Mouse (Mus musculus): Measurements from ENCODE around the gene Hspe1. TPM values are rescaled to one million over a fixed set of nuclear protein-coding genes. Genes with fewer than 3 reads are reported as not detected.

The Hspe1 gene
- total and polyA plus RNA-seq, 2 experiments from 2014 or later = 65.2 to 284 TPM

- Histone ChIP-seq H3K4me3 (ENCODE audit: low read length) (peak within 1 kb of the TSS; percentile 89), H3K27ac (peak within 1 kb of the TSS; percentile 99), H3K36me3 (ENCODE audit: insufficient read depth, low read length) (no peaks in the 10 kb centered on the region), H3K4me1 (ENCODE audit: insufficient read depth, low read length) (peaks cover 3% of the 10 kb centered on the region; the same call in 1 of the 2 replicates), H3K4me2 (ENCODE audit: low read depth, low read length) (peak within 1 kb of the TSS; percentile 66), H3K9ac (replicated peaks; ENCODE audit: low read length) (peak within 1 kb of the TSS; percentile 100), H3K27me3 (ENCODE audit: insufficient read depth, low read length) (no peaks in the 10 kb centered on the region), H3K9me3 (ENCODE audit: low read length) (no peaks in the 10 kb centered on the region)
- DNase-seq (ENCODE audit: low spot score) (peak; percentile 97), ATAC-seq (peak; percentile 98)
- WGBS = under 1% methylated on average over 42 of the region's 42 CpGs
- no peak for TF ChIP-seq CTCF (IDR thresholded peaks at IDR 0.05; ENCODE audit: low read depth)
Measured at GRCm38 (mm10) chr1:55130943-55131401, 43.0 kb downstream of the Hspe1 start, which contains the start of gene Mob4. Gene Mob4, plus strand, starts transcription at chr1:55131231.

GRCm38 (mm10) chr1:55131424-55132014, 43.6 kb downstream of the Hspe1 start:
- ATAC-seq (no peak; the same call in 1 of the 2 replicates), DNase-seq (ENCODE audit: low spot score) (no peak)
- peak overlapping the region; percentile 99 for H3K27ac ChIP-seq

GRCm38 (mm10) chr1:55132308-55132707, 44.4 kb downstream of the Hspe1 start:
- H3K4me1 ChIP-seq (ENCODE audit: insufficient read depth, low read length) = peaks cover 3% of the 10 kb centered on the region; the same call in 1 of the 2 replicates
- peak overlapping the region; percentile 100 for H3K9ac ChIP-seq (replicated peaks; ENCODE audit: low read length)
- ATAC-seq (no peak), DNase-seq (ENCODE audit: low spot score) (no peak)
- H3K27me3 ChIP-seq (ENCODE audit: insufficient read depth, low read length) = no peaks in the 10 kb centered on the region
- WGBS = 75% methylated on average over 4 of the region's 4 CpGs
- H3K4me2 ChIP-seq (ENCODE audit: low read depth, low read length) = peak overlapping the region; percentile 66
- H3K4me3 ChIP-seq (ENCODE audit: low read length) = peak overlapping the region; percentile 89
- no peaks in the 10 kb centered on the region for H3K36me3 ChIP-seq (ENCODE audit: insufficient read depth, low read length)
- H3K27ac ChIP-seq = no peak overlapping the region
- no peak for TF ChIP-seq CTCF (IDR thresholded peaks at IDR 0.05; ENCODE audit: low read depth)
- H3K9me3 ChIP-seq (ENCODE audit: low read length) = no peaks in the 10 kb centered on the region

More at GRCm38 (mm10) chr1:55131424-55132014, 43.6 kb downstream of the Hspe1 start:
- H3K9me3 ChIP-seq (ENCODE audit: low read length) = no peaks in the 10 kb centered on the region
- peak overlapping the region; percentile 89 for H3K4me3 ChIP-seq (ENCODE audit: low read length)
- under 1% methylated on average over 46 of the region's 47 CpGs for WGBS
- H3K27me3 ChIP-seq (ENCODE audit: insufficient read depth, low read length) = no peaks in the 10 kb centered on the region
- TF ChIP-seq CTCF (IDR thresholded peaks at IDR 0.05; ENCODE audit: low read depth) = no peak
- peak overlapping the region; percentile 100 for H3K9ac ChIP-seq (replicated peaks; ENCODE audit: low read length)
- H3K4me2 ChIP-seq (ENCODE audit: low read depth, low read length) = peak overlapping the region; percentile 66
- peaks cover 3% of the 10 kb centered on the region; the same call in 1 of the 2 replicates for H3K4me1 ChIP-seq (ENCODE audit: insufficient read depth, low read length)
- no peaks in the 10 kb centered on the region for H3K36me3 ChIP-seq (ENCODE audit: insufficient read depth, low read length)

- WGBS = 65% methylated on average over 2 of the region's 2 CpGs
- Histone ChIP-seq H3K4me1 (ENCODE audit: insufficient read depth, low read length) (peaks cover 3% of the 10 kb centered on the region; the same call in 1 of the 2 replicates), H3K4me3 (ENCODE audit: low read length) (no peak overlapping the region), H3K9me3 (ENCODE audit: low read length) (no peaks in the 10 kb centered on the region), H3K27me3 (ENCODE audit: insufficient read depth, low read length) (no peaks in the 10 kb centered on the region), H3K4me2 (ENCODE audit: low read depth, low read length) (peak overlapping the region; percentile 66; the same call in 1 of the 2 replicates), H3K27ac (no peak overlapping the region), H3K36me3 (ENCODE audit: insufficient read depth, low read length) (0 out of 2 replicates have a peak, but pooled peaks cover 3% of the 10 kb centered on the region), H3K9ac (replicated peaks; ENCODE audit: low read length) (no peak overlapping the region)
- no peak for DNase-seq (ENCODE audit: low spot score)
- TF ChIP-seq CTCF (IDR thresholded peaks at IDR 0.05; ENCODE audit: low read depth) = no peak
- no peak for ATAC-seq
Measured at GRCm38 (mm10) chr1:55133173-55133572, 45.2 kb downstream of the Hspe1 start.

GRCm38 (mm10) chr1:55134301-55134700, 46.4 kb downstream of the Hspe1 start:
- Histone ChIP-seq H3K27ac (no peak overlapping the region), H3K36me3 (ENCODE audit: insufficient read depth, low read length) (0 out of 2 replicates have a peak, but pooled peaks cover 4% of the 10 kb centered on the region), H3K4me1 (ENCODE audit: insufficient read depth, low read length) (peaks cover 3% of the 10 kb centered on the region; the same call in 1 of the 2 replicates), H3K27me3 (ENCODE audit: insufficient read depth, low read length) (no peaks in the 10 kb centered on the region), H3K4me3 (ENCODE audit: low read length) (no peak overlapping the region), H3K9me3 (ENCODE audit: low read length) (no peaks in the 10 kb centered on the region), H3K9ac (replicated peaks; ENCODE audit: low read length) (no peak overlapping the region), H3K4me2 (ENCODE audit: low read depth, low read length) (no peak overlapping the region)
- TF ChIP-seq CTCF (IDR thresholded peaks at IDR 0.05; ENCODE audit: low read depth) = no peak
- ATAC-seq = no peak
- DNase-seq (ENCODE audit: low spot score) = no peak
- 95% methylated on average over 3 of the region's 3 CpGs for WGBS

GRCm38 (mm10) chr1:55135846-55136245, 47.9 kb downstream of the Hspe1 start:
- Histone ChIP-seq H3K36me3 (ENCODE audit: insufficient read depth, low read length) (0 out of 2 replicates have a peak, but pooled peaks cover 4% of the 10 kb centered on the region), H3K27ac (no peak overlapping the region), H3K4me3 (ENCODE audit: low read length) (no peak overlapping the region), H3K4me2 (ENCODE audit: low read depth, low read length) (no peak overlapping the region), H3K4me1 (ENCODE audit: insufficient read depth, low read length) (peaks cover 3% of the 10 kb centered on the region; the same call in 1 of the 2 replicates), H3K9me3 (ENCODE audit: low read length) (no peaks in the 10 kb centered on the region), H3K27me3 (ENCODE audit: insufficient read depth, low read length) (no peaks in the 10 kb centered on the region), H3K9ac (replicated peaks; ENCODE audit: low read length) (no peak overlapping the region)
- ATAC-seq = no peak
- no peak for TF ChIP-seq CTCF (IDR thresholded peaks at IDR 0.05; ENCODE audit: low read depth)
- no peak for DNase-seq (ENCODE audit: low spot score)
- 100% methylated on average over 1 of the region's 1 CpGs for WGBS

Other genes with a start within 250 kb of the Hspe1 start
- 41.9 and 82.9 TPM in 2 replicates for gene Ankrd44, start 161.7 kb upstream of the Hspe1 start, total RNA-seq (2014; rRNA removed)
- gene Ankrd44, start 161.7 kb upstream of the Hspe1 start, polyA plus RNA-seq (2015; fragmentation: Nextera tagmentation; extraction: Ambion mirVana) = 13.7 and 13.8 TPM in 2 replicates
- gene Sf3b1, start 60.7 kb upstream of the Hspe1 start, total RNA-seq (2014; rRNA removed) = 141 and 306 TPM in 2 replicates
- 261 and 279 TPM in 2 replicates for gene Sf3b1, start 60.7 kb upstream of the Hspe1 start, polyA plus RNA-seq (2015; fragmentation: Nextera tagmentation; extraction: Ambion mirVana)
- 12.3 and 15.1 TPM in 2 replicates for gene Coq10b, start 35.4 kb upstream of the Hspe1 start, total RNA-seq (2014; rRNA removed)
- 23.3 and 23.7 TPM in 2 replicates for gene Coq10b, start 35.4 kb upstream of the Hspe1 start, polyA plus RNA-seq (2015; fragmentation: Nextera tagmentation; extraction: Ambion mirVana)
- gene Hspd1, start 111 bp downstream of the Hspe1 start, total RNA-seq (2014; rRNA removed) = 61.6 and 71.8 TPM in 2 replicates
- gene Hspd1, start 111 bp downstream of the Hspe1 start, polyA plus RNA-seq (2015; fragmentation: Nextera tagmentation; extraction: Ambion mirVana) = 248 and 253 TPM in 2 replicates
- gene Mob4, start 43.1 kb downstream of the Hspe1 start, total RNA-seq (2014; rRNA removed) = 53.6 and 62.9 TPM in 2 replicates
- 141 and 146 TPM in 2 replicates for gene Mob4, start 43.1 kb downstream of the Hspe1 start, polyA plus RNA-seq (2015; fragmentation: Nextera tagmentation; extraction: Ambion mirVana)
- gene Rftn2, start 138.7 kb downstream of the Hspe1 start, total RNA-seq (2014; rRNA removed) = 11.2 and 14.2 TPM in 2 replicates
- 14.9 and 19.9 TPM in 2 replicates for gene Rftn2, start 138.7 kb downstream of the Hspe1 start, polyA plus RNA-seq (2015; fragmentation: Nextera tagmentation; extraction: Ambion mirVana)
- gene Mars2, start 149.0 kb downstream of the Hspe1 start, total RNA-seq (2014; rRNA removed) = 9.3 and 10.6 TPM in 2 replicates
- 2.4 and 2.6 TPM in 2 replicates for gene Mars2, start 149.0 kb downstream of the Hspe1 start, polyA plus RNA-seq (2015; fragmentation: Nextera tagmentation; extraction: Ambion mirVana)

All from hindbrain, postnatal 0 days (tissue).